ENCODE assay signal across 7 mouse cellular contexts in genomic region chr3:88591950-88592731, GRCm38 (mm10). TPM values are rescaled to one million over a fixed set of nuclear protein-coding genes. Genes with fewer than 3 reads are reported as not detected.
DNase-seq lines count a peak whose midpoint lies in the region; ATAC-seq and TF ChIP-seq lines count a peak whose summit lies in the region.

No protein-coding gene starts in this region.

- 35% methylated on average over 9 of the region's 9 CpGs for WGBS in forebrain, embryonic 11.5 days
- 29% methylated on average over 9 of the region's 9 CpGs for WGBS in intestine, embryonic 16.5 days
- 20% methylated on average over 9 of the region's 9 CpGs for WGBS in lung, embryonic 15.5 days
- WGBS in spleen, adult 2 months = 8% methylated on average over 9 of the region's 9 CpGs

- TF ChIP-seq CTCF in bone marrow macrophage, adult 2 months (IDR thresholded peaks at IDR 0.05; ENCODE audit: low read depth, low read length) = no peak
- TF ChIP-seq CTCF in spleen, adult 2 months (IDR thresholded peaks at IDR 0.05; ENCODE audit: extremely low read depth, insufficient read depth, insufficient read length, insufficient replicate concordance) = no peak

- DNase-seq in urinary bladder, adult 18-20 months (ENCODE audit: low spot score in 2 of 2) = peak; percentile 48 to 54
- no peak for DNase-seq in urinary bladder, postnatal 4 days (ENCODE audit: low spot score in 2 of 2)
- peak; percentile 57 for DNase-seq in forebrain, embryonic 11.5 days (ENCODE audit: low spot score)
- peak; percentile 30 to 64 for DNase-seq in spleen, adult 2 months (ENCODE audit: low read depth in 1 of 2, low spot score in 2 of 2)

- no peaks in the 10 kb centered on the region for H3K9me3 ChIP-seq in forebrain, embryonic 11.5 days (ENCODE audit: control insufficient read depth, low read length)
- no peaks in the 10 kb centered on the region for H3K9me3 ChIP-seq in intestine, embryonic 16.5 days (ENCODE audit: control insufficient read depth, low read length)
- H3K9me3 ChIP-seq in lung, embryonic 15.5 days = no peaks in the 10 kb centered on the region

- H3K4me1 ChIP-seq in bone marrow macrophage, adult 2 months (ENCODE audit: control insufficient read depth, insufficient read depth, low read length) = peaks cover 17% of the 10 kb centered on the region
- no peaks in the 10 kb centered on the region for H3K4me1 ChIP-seq in forebrain, embryonic 11.5 days (replicated peaks; ENCODE audit: control insufficient read depth, insufficient read depth, low read length)
- H3K4me1 ChIP-seq in intestine, embryonic 16.5 days (ENCODE audit: control insufficient read depth, insufficient read depth, low read length) = peaks cover 21% of the 10 kb centered on the region
- peaks cover 51% of the 10 kb centered on the region for H3K4me1 ChIP-seq in lung, embryonic 15.5 days
- peaks cover 18% of the 10 kb centered on the region; the same call in 1 of the 2 replicates for H3K4me1 ChIP-seq in spleen, adult 2 months (ENCODE audit: control insufficient read depth, insufficient read depth, insufficient read length)

- TF ChIP-seq POLR2A in bone marrow macrophage, adult 2 months (IDR thresholded peaks at IDR 0.05; ENCODE audit: borderline replicate concordance, low read depth, low read length) = no peak
- TF ChIP-seq POLR2A in spleen, adult 2 months (IDR thresholded peaks at IDR 0.05; ENCODE audit: low read depth, low read length) = no peak

- ATAC-seq in forebrain, embryonic 11.5 days (replicated peaks; ENCODE audit: low FRiP score) = no peak
- ATAC-seq in intestine, embryonic 16.5 days = peak; percentile 40; the same call in 1 of the 2 replicates
- no peak for ATAC-seq in lung, embryonic 15.5 days (ENCODE audit: borderline replicate concordance, extremely low read depth, low FRiP score, low TSS enrichment)

- H3K4me3 ChIP-seq in bone marrow macrophage, adult 2 months (ENCODE audit: insufficient read depth, low read length) = no peak overlapping the region
- no peak overlapping the region for H3K4me3 ChIP-seq in forebrain, embryonic 11.5 days (ENCODE audit: low read depth, low read length)
- peak overlapping the region; percentile 5; the same call in 1 of the 2 replicates for H3K4me3 ChIP-seq in intestine, embryonic 16.5 days (ENCODE audit: low read length)
- H3K4me3 ChIP-seq in lung, embryonic 15.5 days = no peak overlapping the region
- H3K4me3 ChIP-seq in spleen, adult 2 months (ENCODE audit: extremely low read depth, insufficient read depth, insufficient read length) = peak overlapping the region; percentile 37

- no peak overlapping the region for H3K4me2 ChIP-seq in forebrain, embryonic 11.5 days (ENCODE audit: low read depth, low read length, severe bottlenecking)
- peak overlapping the region; percentile 33; the same call in 1 of the 2 replicates for H3K4me2 ChIP-seq in intestine, embryonic 16.5 days (ENCODE audit: low read depth, low read length)
- peak overlapping the region; percentile 33 for H3K4me2 ChIP-seq in lung, embryonic 15.5 days

- peaks cover 6% of the 10 kb centered on the region; the same call in 1 of the 2 replicates for H3K36me3 ChIP-seq in forebrain, embryonic 11.5 days (ENCODE audit: control insufficient read depth, insufficient read depth, low read length)
- peaks cover 11% of the 10 kb centered on the region; the same call in 1 of the 2 replicates for H3K36me3 ChIP-seq in intestine, embryonic 16.5 days (ENCODE audit: control insufficient read depth, insufficient read depth, low read length)
- peaks cover 17% of the 10 kb centered on the region for H3K36me3 ChIP-seq in lung, embryonic 15.5 days
- H3K36me3 ChIP-seq in spleen, adult 2 months (ENCODE audit: control insufficient read depth, insufficient read depth, low read length) = peaks cover 10% of the 10 kb centered on the region

- peak overlapping the region; percentile 29 for H3K27ac ChIP-seq in bone marrow macrophage, adult 2 months (ENCODE audit: insufficient read depth, low read depth, low read length)
- no peak overlapping the region for H3K27ac ChIP-seq in forebrain, embryonic 11.5 days (ENCODE audit: low read depth, low read length)
- H3K27ac ChIP-seq in intestine, embryonic 16.5 days (ENCODE audit: low read length) = peak overlapping the region; percentile 59; the same call in 1 of the 2 replicates
- peak overlapping the region; percentile 85 for H3K27ac ChIP-seq in lung, embryonic 15.5 days
- H3K27ac ChIP-seq in spleen, adult 2 months (ENCODE audit: insufficient read depth, low read length) = peak overlapping the region; percentile 91

- no peak overlapping the region for H3K9ac ChIP-seq in forebrain, embryonic 11.5 days (ENCODE audit: low read length)
- H3K9ac ChIP-seq in intestine, embryonic 16.5 days (ENCODE audit: low read depth, low read length) = peak overlapping the region; percentile 53
- no peak overlapping the region for H3K9ac ChIP-seq in lung, embryonic 15.5 days

- H3K27me3 ChIP-seq in forebrain, embryonic 11.5 days (ENCODE audit: control insufficient read depth, insufficient read depth, low read length) = no peaks in the 10 kb centered on the region
- H3K27me3 ChIP-seq in intestine, embryonic 16.5 days (replicated peaks; ENCODE audit: control insufficient read depth, insufficient read depth, low read length) = no peaks in the 10 kb centered on the region
- H3K27me3 ChIP-seq in lung, embryonic 15.5 days = no peaks in the 10 kb centered on the region
- H3K27me3 ChIP-seq in spleen, adult 2 months (ENCODE audit: control insufficient read depth, insufficient read depth, low read length) = no peaks in the 10 kb centered on the region

RNA-seq across cellular contexts. Expression of gene Arhgef2, which starts 13.6 kb away (rescaled TPM):
- polyA plus RNA-seq in bone marrow macrophage, adult 2 months (2012; ENCODE audit: insufficient read depth, insufficient read length, missing spikeins) = 140 and 154 TPM in 2 replicates
- polyA plus RNA-seq in forebrain, embryonic 11.5 days (2014; fragmentation: Nextera tagmentation; extraction: Ambion mirVana) = 118 and 123 TPM in 2 replicates
- polyA plus RNA-seq in intestine, embryonic 16.5 days (2015; fragmentation: Nextera tagmentation; extraction: Ambion mirVana) = 41.5 and 43.7 TPM in 2 replicates
- polyA plus RNA-seq in lung, embryonic 15.5 days (2015; fragmentation: Nextera tagmentation; extraction: Ambion mirVana) = 105 and 116 TPM in 2 replicates
- polyA plus RNA-seq in spleen, adult 2 months (2012; rRNA removed) = 120 and 146 TPM in 2 replicates

RNA-seq across cellular contexts. Expression of gene Ssr2, which starts 16.5 kb away (rescaled TPM):
- 71.3 and 83.2 TPM in 2 replicates for polyA plus RNA-seq in bone marrow macrophage, adult 2 months (2012; ENCODE audit: insufficient read depth, insufficient read length, missing spikeins)
- 142 and 148 TPM in 2 replicates for polyA plus RNA-seq in forebrain, embryonic 11.5 days (2014; fragmentation: Nextera tagmentation; extraction: Ambion mirVana)
- 371 and 377 TPM in 2 replicates for polyA plus RNA-seq in intestine, embryonic 16.5 days (2015; fragmentation: Nextera tagmentation; extraction: Ambion mirVana)
- polyA plus RNA-seq in lung, embryonic 15.5 days (2015; fragmentation: Nextera tagmentation; extraction: Ambion mirVana) = 290 and 301 TPM in 2 replicates
- 77.2 and 88.7 TPM in 2 replicates for polyA plus RNA-seq in spleen, adult 2 months (2012; rRNA removed)

RNA-seq across cellular contexts. Expression of gene Ubqln4, which starts 38.6 kb away (rescaled TPM):
- polyA plus RNA-seq in bone marrow macrophage, adult 2 months (2012; ENCODE audit: insufficient read depth, insufficient read length, missing spikeins) = 22.9 and 25.8 TPM in 2 replicates
- polyA plus RNA-seq in forebrain, embryonic 11.5 days (2014; fragmentation: Nextera tagmentation; extraction: Ambion mirVana) = 89.2 and 95.0 TPM in 2 replicates
- 37.2 and 38.9 TPM in 2 replicates for polyA plus RNA-seq in intestine, embryonic 16.5 days (2015; fragmentation: Nextera tagmentation; extraction: Ambion mirVana)
- 46.4 and 49.4 TPM in 2 replicates for polyA plus RNA-seq in lung, embryonic 15.5 days (2015; fragmentation: Nextera tagmentation; extraction: Ambion mirVana)
- polyA plus RNA-seq in spleen, adult 2 months (2012; rRNA removed) = 32.5 and 33.7 TPM in 2 replicates

RNA-seq across cellular contexts. Expression of gene Lamtor2, which starts 39.3 kb away (rescaled TPM):
- 149 and 154 TPM in 2 replicates for polyA plus RNA-seq in bone marrow macrophage, adult 2 months (2012; ENCODE audit: insufficient read depth, insufficient read length, missing spikeins)
- polyA plus RNA-seq in forebrain, embryonic 11.5 days (2014; fragmentation: Nextera tagmentation; extraction: Ambion mirVana) = 89.3 and 96.0 TPM in 2 replicates
- 244 and 256 TPM in 2 replicates for polyA plus RNA-seq in intestine, embryonic 16.5 days (2015; fragmentation: Nextera tagmentation; extraction: Ambion mirVana)
- polyA plus RNA-seq in lung, embryonic 15.5 days (2015; fragmentation: Nextera tagmentation; extraction: Ambion mirVana) = 165 and 178 TPM in 2 replicates
- polyA plus RNA-seq in spleen, adult 2 months (2012; rRNA removed) = 104 and 141 TPM in 2 replicates

RNA-seq across cellular contexts. Expression of gene Rab25, which starts 44.0 kb away (rescaled TPM):
- not detected in 2 replicates for polyA plus RNA-seq in bone marrow macrophage, adult 2 months (2012; ENCODE audit: insufficient read depth, insufficient read length, missing spikeins)
- polyA plus RNA-seq in forebrain, embryonic 11.5 days (2014; fragmentation: Nextera tagmentation; extraction: Ambion mirVana) = 0.43 and 1.1 TPM in 2 replicates
- polyA plus RNA-seq in intestine, embryonic 16.5 days (2015; fragmentation: Nextera tagmentation; extraction: Ambion mirVana) = 102 and 109 TPM in 2 replicates
- polyA plus RNA-seq in lung, embryonic 15.5 days (2015; fragmentation: Nextera tagmentation; extraction: Ambion mirVana) = 33.1 and 36.4 TPM in 2 replicates
- 1.0 and 1.3 TPM in 2 replicates for polyA plus RNA-seq in spleen, adult 2 months (2012; rRNA removed)

Comparison
In these comparisons a context has a peak if more than half of its experiments do, and no peak if none do; other contexts are left out.
1. DNase-seq: peak in urinary bladder, adult 18-20 months (2 of 2), forebrain, embryonic 11.5 days (single experiment) and spleen, adult 2 months (2 of 2); none in urinary bladder, postnatal 4 days (0 of 2).
2. H3K4me3 ChIP-seq: peak in intestine, embryonic 16.5 days (single experiment) and spleen, adult 2 months (single experiment); none in bone marrow macrophage, adult 2 months (single experiment), forebrain, embryonic 11.5 days (single experiment) and lung, embryonic 15.5 days (single experiment).